Mouse (Mus musculus) midbrain, embryonic 15.5 days (tissue): ENCODE data around the gene Polk. TPM values are rescaled to one million over a fixed set of nuclear protein-coding genes. Genes with fewer than 3 reads are reported as not detected.

Source experiments
- ATAC-seq: fragments of 200-750 bp; cut with Nextera tagmentation; replicated peaks from 2 replicates; pipeline ENCODE4 v1.8.0; 2017; ENCODE audit warnings: moderate TSS enrichment
- H3K27ac ChIP-seq: fragments of 300-500 bp; sonication (generic); 2 replicates; pipeline ENCODE4 v1.5.1; 2015; ENCODE audit warnings: mild to moderate bottlenecking, inconsistent platforms
- H3K27me3 ChIP-seq: fragments of 300-500 bp; sonication (generic); replicated peaks from 2 replicates; pipeline ENCODE4 v1.6.1; 2015; ENCODE audit warnings: inconsistent platforms
- H3K36me3 ChIP-seq: fragments of 300-500 bp; sonication (generic); replicated peaks from 2 replicates; pipeline ENCODE4 v1.6.1; 2015; ENCODE audit warnings: inconsistent platforms
- H3K4me1 ChIP-seq: fragments of 300-500 bp; sonication (generic); 2 replicates; pipeline ENCODE4 v1.6.1; 2015; ENCODE audit warnings: inconsistent platforms
- H3K4me2 ChIP-seq: fragments of 300-500 bp; sonication (generic); 2 replicates; pipeline ENCODE4 v1.6.1; 2015; ENCODE audit warnings: inconsistent platforms, mild to moderate bottlenecking, moderate library complexity
- H3K4me3 ChIP-seq: fragments of 300-500 bp; sonication (generic); 2 replicates; pipeline ENCODE4 v1.5.1; 2015; ENCODE audit warnings: mild to moderate bottlenecking, inconsistent platforms
- H3K9ac ChIP-seq: fragments of 300-500 bp; sonication (generic); 2 replicates; pipeline ENCODE4 v1.6.1; 2015; ENCODE audit warnings: mild to moderate bottlenecking, inconsistent platforms
- H3K9me3 ChIP-seq: fragments of 300-500 bp; sonication (generic); 2 replicates; pipeline ENCODE4 v1.6.1; 2016; ENCODE audit warnings: inconsistent platforms
- whole genome bisulfite sequencing: fragments of 180-500 bp; shearing (Covaris S2); methylation state at CpG from one replicate; pipeline ENCODE4 v1.1.7; 2015; ENCODE audit warnings: mixed read lengths; 5-methylcytosine and 5-hydroxymethylcytosine counted together
- polyA plus RNA-seq: library from polyadenylated mRNA; unstranded; fragments of >200 nt; fragmentation: Nextera tagmentation; extraction: Ambion mirVana; gene quantifications from 2 replicates; pipeline ENCODE4 v1.2.1, GENCODE M21; 2015

Gene Polk
- polyA plus RNA-seq, 1 experiment from 2014 or later = 7.6 TPM

GRCm38 (mm10) chr13:96527022-96527421 lies 15.4 kb downstream of the Polk start:
- no peak for ATAC-seq
- H3K9me3 ChIP-seq = no peaks in the 10 kb centered on the region
- H3K9ac ChIP-seq = no peak overlapping the region
- H3K4me2 ChIP-seq = no peak overlapping the region
- no peak overlapping the region for H3K27ac ChIP-seq
- no peaks in the 10 kb centered on the region for H3K36me3 ChIP-seq
- WGBS = 94% methylated on average over 3 of the region's 3 CpGs
- no peaks in the 10 kb centered on the region for H3K27me3 ChIP-seq
- no peaks in the 10 kb centered on the region for H3K4me1 ChIP-seq
- no peak overlapping the region for H3K4me3 ChIP-seq

GRCm38 (mm10) chr13:96521294-96521693 lies 21.1 kb downstream of the Polk start:
- Histone ChIP-seq H3K9ac (no peak overlapping the region), H3K4me3 (no peak overlapping the region), H3K27me3 (no peaks in the 10 kb centered on the region), H3K4me1 (no peaks in the 10 kb centered on the region), H3K36me3 (no peaks in the 10 kb centered on the region), H3K9me3 (no peaks in the 10 kb centered on the region), H3K27ac (no peak overlapping the region), H3K4me2 (no peak overlapping the region)
- no peak for ATAC-seq
- 88% methylated on average over 3 of the region's 3 CpGs for WGBS

- H3K27me3 ChIP-seq = no peaks in the 10 kb centered on the region
- no peak overlapping the region for H3K9ac ChIP-seq
- WGBS = 97% methylated on average over 2 of the region's 2 CpGs
- no peak overlapping the region for H3K4me3 ChIP-seq
- no peak overlapping the region for H3K27ac ChIP-seq
- H3K4me1 ChIP-seq = no peaks in the 10 kb centered on the region
- no peak overlapping the region for H3K4me2 ChIP-seq
- H3K36me3 ChIP-seq = no peaks in the 10 kb centered on the region
- ATAC-seq = no peak
- no peaks in the 10 kb centered on the region for H3K9me3 ChIP-seq
Measured at GRCm38 (mm10) chr13:96517335-96517734, 25.0 kb downstream of the Polk start.

DNA sequence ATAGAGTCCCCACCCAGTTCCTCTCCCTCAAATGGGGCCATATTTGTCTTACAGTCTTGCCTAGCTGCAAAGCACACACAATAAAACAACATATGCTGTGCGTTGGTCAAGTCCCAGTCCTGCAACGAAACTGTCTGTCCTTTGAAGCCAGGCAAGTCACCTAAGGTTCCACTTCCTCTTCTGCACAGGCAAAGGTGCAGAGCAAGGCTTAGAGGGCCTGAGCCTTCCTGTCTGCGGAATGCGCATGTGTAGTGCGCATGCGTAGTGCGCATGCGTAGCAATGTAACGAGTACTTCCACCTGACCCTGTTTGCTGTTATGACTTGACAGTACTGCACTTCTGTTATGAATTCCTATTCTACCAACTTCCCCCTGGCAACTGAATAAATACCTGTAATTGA lies 26.1 kb downstream of the Polk start:
- no peak for ATAC-seq
- H3K4me1 ChIP-seq = no peaks in the 10 kb centered on the region
- no peak overlapping the region for H3K4me3 ChIP-seq
- no peaks in the 10 kb centered on the region for H3K27me3 ChIP-seq
- 98% methylated on average over 9 of the region's 9 CpGs for WGBS
- H3K9ac ChIP-seq = no peak overlapping the region
- no peak overlapping the region for H3K4me2 ChIP-seq
- H3K27ac ChIP-seq = no peak overlapping the region
- H3K9me3 ChIP-seq = no peaks in the 10 kb centered on the region
- H3K36me3 ChIP-seq = no peaks in the 10 kb centered on the region

DNA sequence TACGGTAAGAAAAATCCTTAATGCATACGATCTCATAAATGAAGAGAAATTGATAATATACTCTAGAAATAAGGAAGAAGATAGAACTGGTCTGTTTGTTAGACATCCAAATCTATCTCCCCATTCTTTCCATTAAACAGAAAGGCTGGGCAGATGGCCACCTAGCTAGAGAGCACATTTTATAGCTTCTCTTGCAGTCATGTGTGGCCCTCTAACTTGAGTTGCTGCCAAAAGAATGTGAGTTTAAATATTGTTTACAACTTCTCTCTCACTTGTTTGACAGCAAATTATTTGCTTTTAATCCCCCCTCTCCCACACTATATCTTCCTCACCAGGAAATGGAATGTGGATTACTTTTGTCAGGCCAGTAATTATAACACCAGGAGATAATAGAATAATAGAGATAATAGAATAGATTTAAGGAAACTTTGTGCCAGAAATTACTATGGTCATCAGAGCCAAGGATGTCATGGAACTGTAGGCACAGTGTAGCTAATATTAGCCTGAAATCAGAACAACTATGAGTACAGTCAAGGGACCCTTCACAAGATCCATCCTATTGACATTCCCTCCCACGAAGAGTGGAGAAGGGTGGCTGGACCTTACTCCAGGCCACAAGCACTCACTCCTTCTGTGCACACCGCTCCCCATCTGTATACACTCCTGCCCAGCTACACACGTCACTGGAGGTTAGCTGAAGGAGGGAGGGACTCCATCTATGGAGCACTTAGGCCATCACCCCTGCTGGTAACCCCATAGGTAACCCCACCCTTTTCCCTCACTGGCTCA lies 28.0 kb downstream of the Polk start:
- Histone ChIP-seq H3K4me1 (no peaks in the 10 kb centered on the region), H3K9me3 (no peaks in the 10 kb centered on the region), H3K4me3 (no peak overlapping the region), H3K36me3 (no peaks in the 10 kb centered on the region), H3K27ac (no peak overlapping the region), H3K4me2 (no peak overlapping the region), H3K27me3 (no peaks in the 10 kb centered on the region), H3K9ac (no peak overlapping the region)
- WGBS = 90% methylated on average over 5 of the region's 5 CpGs
- ATAC-seq = no peak

DNA sequence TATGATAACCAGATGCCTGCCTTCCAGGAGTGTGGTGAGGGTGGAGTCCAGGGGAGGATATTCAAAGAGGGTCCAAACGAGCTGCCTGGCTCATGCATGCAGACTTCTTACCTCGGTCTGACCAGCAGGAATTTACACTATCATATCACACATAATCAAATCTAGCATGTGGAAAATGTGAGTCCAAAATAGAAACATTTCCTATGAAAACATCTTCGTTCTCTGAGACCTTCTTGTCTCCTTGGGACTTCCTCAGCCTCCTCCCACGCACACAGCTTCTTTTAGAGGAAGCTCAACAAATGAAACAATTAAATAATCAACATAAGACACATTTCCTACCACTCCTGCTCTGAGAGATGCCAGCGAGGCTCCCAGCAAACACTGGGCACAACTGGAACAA lies 30.5 kb downstream of the Polk start:
- no peaks in the 10 kb centered on the region for H3K36me3 ChIP-seq
- no peaks in the 10 kb centered on the region for H3K9me3 ChIP-seq
- H3K9ac ChIP-seq = no peak overlapping the region
- H3K27me3 ChIP-seq = no peaks in the 10 kb centered on the region
- no peaks in the 10 kb centered on the region for H3K4me1 ChIP-seq
- no peak overlapping the region for H3K27ac ChIP-seq
- no peak overlapping the region for H3K4me2 ChIP-seq
- 77% methylated on average over 5 of the region's 5 CpGs for WGBS
- ATAC-seq = no peak
- H3K4me3 ChIP-seq = no peak overlapping the region

DNA sequence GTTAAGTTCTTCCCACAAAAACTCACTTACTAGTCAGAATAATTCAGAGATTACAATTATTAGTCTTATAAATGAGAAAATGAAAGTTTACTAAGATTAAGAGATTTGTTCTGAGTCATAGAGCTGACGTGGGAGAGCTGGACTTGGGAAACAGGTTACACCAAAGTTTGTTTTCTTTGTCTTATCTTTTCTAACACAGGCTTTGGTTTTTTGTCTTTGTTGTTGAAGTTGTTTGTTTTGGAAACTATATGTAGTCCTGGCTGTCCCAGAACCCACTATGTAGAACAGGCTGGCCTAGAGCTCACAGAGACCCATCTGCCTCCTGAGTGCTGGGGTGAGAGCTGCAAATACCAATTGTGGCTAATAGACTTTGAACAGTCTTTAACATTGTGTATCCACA lies 31.1 kb downstream of the Polk start:
- WGBS = 86% methylated on average over 1 of the region's 1 CpGs
- ATAC-seq = no peak

GRCm38 (mm10) chr13:96510635-96511034 lies 31.7 kb downstream of the Polk start:
- Histone ChIP-seq H3K4me2 (no peak overlapping the region), H3K36me3 (no peaks in the 10 kb centered on the region), H3K4me3 (no peak overlapping the region), H3K27me3 (no peaks in the 10 kb centered on the region), H3K9ac (no peak overlapping the region), H3K27ac (no peak overlapping the region), H3K4me1 (no peaks in the 10 kb centered on the region), H3K9me3 (no peaks in the 10 kb centered on the region)
- no peak for ATAC-seq
- WGBS = 87% methylated on average over 13 of the region's 13 CpGs

More for the DNA sequence above, 31.1 kb downstream of the Polk start:
- H3K4me3 ChIP-seq = no peak overlapping the region
- H3K9me3 ChIP-seq = no peaks in the 10 kb centered on the region
- H3K27me3 ChIP-seq = no peaks in the 10 kb centered on the region
- no peak overlapping the region for H3K27ac ChIP-seq
- no peak overlapping the region for H3K4me2 ChIP-seq
- H3K4me1 ChIP-seq = no peaks in the 10 kb centered on the region
- no peaks in the 10 kb centered on the region for H3K36me3 ChIP-seq
- H3K9ac ChIP-seq = no peak overlapping the region

DNA sequence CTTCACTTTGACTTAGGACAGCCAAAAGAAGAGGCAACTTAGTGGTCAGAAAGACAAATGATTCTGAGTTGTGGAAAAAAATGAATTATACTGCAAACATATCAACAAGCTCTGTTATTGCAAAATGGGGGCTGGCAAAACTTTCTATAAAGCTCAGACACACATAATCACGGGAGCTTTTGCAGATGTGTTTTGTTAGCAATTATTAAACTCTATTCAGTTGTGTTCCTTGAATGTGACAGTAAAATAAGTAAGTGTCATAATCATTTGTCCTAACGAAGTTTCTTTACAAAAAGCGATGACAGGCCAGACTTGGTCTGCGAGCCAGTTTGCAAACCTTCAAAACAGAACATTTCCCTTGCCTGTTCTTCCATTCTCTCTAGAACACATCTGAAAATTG lies 34.8 kb downstream of the Polk start:
- no peak overlapping the region for H3K4me3 ChIP-seq
- no peak overlapping the region for H3K9ac ChIP-seq
- no peaks in the 10 kb centered on the region for H3K4me1 ChIP-seq
- no peaks in the 10 kb centered on the region for H3K36me3 ChIP-seq
- 92% methylated on average over 4 of the region's 4 CpGs for WGBS
- no peaks in the 10 kb centered on the region for H3K27me3 ChIP-seq
- ATAC-seq = no peak
- H3K27ac ChIP-seq = no peak overlapping the region
- H3K4me2 ChIP-seq = no peak overlapping the region
- H3K9me3 ChIP-seq = no peaks in the 10 kb centered on the region

DNA sequence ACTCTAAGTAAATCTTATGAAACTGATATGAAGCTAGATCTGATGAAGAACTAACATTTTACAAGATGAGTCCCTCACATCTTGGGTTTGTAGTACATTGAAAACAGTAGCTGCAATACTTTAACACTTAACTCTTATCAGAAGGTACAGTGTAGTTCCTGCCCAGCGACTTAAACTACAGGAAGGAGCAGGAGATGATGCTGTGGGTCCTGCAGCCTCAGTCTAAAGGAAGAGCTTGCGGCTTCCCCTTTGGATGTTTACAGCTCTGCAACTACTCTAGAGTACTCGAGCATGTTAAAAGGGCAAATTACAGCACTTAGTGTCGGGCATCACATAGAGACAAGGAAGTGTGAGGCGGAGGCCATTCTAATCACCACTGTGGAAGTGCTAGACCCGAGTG lies 36.1 kb downstream of the Polk start:
- Histone ChIP-seq H3K36me3 (no peaks in the 10 kb centered on the region), H3K27me3 (no peaks in the 10 kb centered on the region), H3K4me2 (no peak overlapping the region), H3K4me3 (no peak overlapping the region), H3K4me1 (no peaks in the 10 kb centered on the region), H3K9ac (no peak overlapping the region), H3K9me3 (no peaks in the 10 kb centered on the region), H3K27ac (no peak overlapping the region)
- ATAC-seq = no peak
- 88% methylated on average over 6 of the region's 6 CpGs for WGBS

DNA sequence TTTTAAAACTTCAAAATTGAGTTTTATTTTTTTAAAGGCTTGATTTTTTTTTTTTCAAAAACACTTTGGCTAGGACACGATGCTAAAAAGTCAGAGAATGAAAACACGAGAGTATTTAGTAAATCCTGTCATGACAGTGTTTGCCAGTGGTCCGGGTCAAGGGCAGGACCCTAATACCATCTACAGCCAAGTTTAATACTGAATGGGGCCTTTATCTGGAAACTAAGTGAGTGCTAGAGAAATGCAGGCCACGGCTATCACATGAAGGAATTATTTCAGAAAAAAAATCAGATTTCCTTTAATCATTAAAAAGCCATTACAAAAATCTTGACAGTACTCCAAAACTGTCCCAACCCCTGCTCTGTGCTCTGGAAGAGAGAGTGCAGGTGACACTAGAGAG lies 36.7 kb downstream of the Polk start:
- ATAC-seq = no peak
- no peak overlapping the region for H3K9ac ChIP-seq
- no peak overlapping the region for H3K4me3 ChIP-seq
- WGBS = 90% methylated on average over 4 of the region's 4 CpGs
- no peaks in the 10 kb centered on the region for H3K27me3 ChIP-seq
- no peaks in the 10 kb centered on the region for H3K4me1 ChIP-seq
- no peaks in the 10 kb centered on the region for H3K9me3 ChIP-seq
- no peak overlapping the region for H3K4me2 ChIP-seq
- no peaks in the 10 kb centered on the region for H3K36me3 ChIP-seq
- H3K27ac ChIP-seq = no peak overlapping the region

DNA sequence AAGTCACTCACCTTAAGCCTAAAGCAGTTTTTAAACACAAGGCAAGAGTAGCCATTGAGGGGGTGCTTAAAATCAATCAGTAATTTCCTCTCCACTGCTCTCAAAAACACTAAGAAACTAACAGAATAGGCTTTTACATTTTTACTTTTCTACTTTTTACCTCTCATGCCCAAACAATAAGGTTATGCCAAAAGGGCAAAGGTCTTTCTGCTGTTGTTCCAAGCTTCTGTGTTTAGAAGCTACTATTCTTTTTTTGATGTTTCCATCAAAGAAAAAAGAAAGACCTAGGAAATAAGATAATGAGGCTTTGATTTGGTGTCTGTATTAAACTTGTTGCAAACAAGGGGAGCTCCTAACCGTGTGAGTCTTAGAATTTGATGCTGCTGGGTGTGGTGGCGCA lies 42.5 kb downstream of the Polk start:
- ATAC-seq = no peak
- no peak overlapping the region for H3K4me2 ChIP-seq
- WGBS = 77% methylated on average over 2 of the region's 2 CpGs
- H3K27me3 ChIP-seq = no peaks in the 10 kb centered on the region
- H3K9ac ChIP-seq = no peak overlapping the region
- no peak overlapping the region for H3K4me3 ChIP-seq
- H3K27ac ChIP-seq = no peak overlapping the region
- no peaks in the 10 kb centered on the region for H3K36me3 ChIP-seq
- H3K4me1 ChIP-seq = no peaks in the 10 kb centered on the region
- no peaks in the 10 kb centered on the region for H3K9me3 ChIP-seq

- Histone ChIP-seq H3K4me1 (no peaks in the 10 kb centered on the region), H3K27me3 (no peaks in the 10 kb centered on the region), H3K9ac (no peak overlapping the region), H3K36me3 (no peaks in the 10 kb centered on the region), H3K4me2 (no peak overlapping the region), H3K4me3 (no peak overlapping the region), H3K9me3 (no peaks in the 10 kb centered on the region), H3K27ac (no peak overlapping the region)
- no peak for ATAC-seq
- WGBS = 86% methylated on average over 8 of the region's 8 CpGs
Measured at GRCm38 (mm10) chr13:96496630-96497029, 45.7 kb downstream of the Polk start.
